Mouse (Mus musculus) intestine, postnatal 0 days (tissue): Measurements from ENCODE around the gene Lama4. TPM values are rescaled to one million over a fixed set of nuclear protein-coding genes. Genes with fewer than 3 reads are reported as not detected.

Source experiments
- ATAC-seq: fragments of 200-750 bp; cut with Nextera tagmentation; 2 replicates; pipeline ENCODE4 v1.8.0; 2017; ENCODE audit warnings: mild to moderate bottlenecking, moderate TSS enrichment, moderate library complexity
- H3K27ac ChIP-seq: fragments of 300-500 bp; sonication (generic); 2 replicates; pipeline ENCODE4 v1.5.1; 2014; ENCODE audit warnings: mild to moderate bottlenecking, low read depth, low read length, moderate library complexity
- H3K27me3 ChIP-seq: fragments of 300-500 bp; sonication (generic); replicated peaks from 2 replicates; pipeline ENCODE4 v1.6.1; 2014; ENCODE audit warnings: low read length, mixed read lengths; ENCODE audit not compliant: control insufficient read depth, insufficient read depth
- H3K36me3 ChIP-seq: fragments of 300-500 bp; sonication (generic); 2 replicates; pipeline ENCODE4 v1.6.1; 2014; ENCODE audit warnings: mild to moderate bottlenecking, moderate library complexity; ENCODE audit not compliant: control insufficient read depth, insufficient read depth
- H3K4me1 ChIP-seq: fragments of 300-500 bp; sonication (generic); replicated peaks from 2 replicates; pipeline ENCODE4 v1.6.1; 2014; ENCODE audit warnings: antibody characterized with exemption, low read length, mixed read lengths; ENCODE audit not compliant: control insufficient read depth, insufficient read depth
- H3K4me2 ChIP-seq: fragments of 300-500 bp; sonication (generic); replicated peaks from 2 replicates; pipeline ENCODE4 v1.6.1; 2014; ENCODE audit warnings: low read depth, mild to moderate bottlenecking, moderate library complexity
- H3K4me3 ChIP-seq: fragments of 300-500 bp; sonication (generic); 2 replicates; pipeline ENCODE4 v1.5.1; 2014; ENCODE audit warnings: low read depth, low read length
- H3K9ac ChIP-seq: fragments of 300-500 bp; sonication (generic); 2 replicates; pipeline ENCODE4 v1.6.1; 2014; ENCODE audit warnings: mild to moderate bottlenecking, low read depth, low read length
- H3K9me3 ChIP-seq: fragments of 300-500 bp; sonication (generic); 2 replicates; pipeline ENCODE4 v1.6.1; 2016; ENCODE audit warnings: mixed run types; ENCODE audit not compliant: control insufficient read depth
- CTCF ChIP-seq: sonication (generic); IDR thresholded peaks from 2 replicates; pipeline ENCODE4 v1.5.1; 2016; ENCODE audit warnings: low read depth, mild to moderate bottlenecking, control low read depth, antibody characterized with exemption, moderate library complexity
- WGBS: fragments of 180-500 bp; shearing (Covaris S2); extraction: QIAGEN DNeasy Blood & Tissue Kit; methylation state at CpG from one replicate; pipeline ENCODE4 v1.1.7; 2014; 5-methylcytosine and 5-hydroxymethylcytosine counted together
- polyA plus RNA-seq: library from polyadenylated mRNA; unstranded; fragments of >200 nt; fragmentation: Nextera tagmentation; extraction: Ambion mirVana; gene quantifications from 2 replicates; pipeline ENCODE4 v1.2.1, GENCODE M21; 2015

Lama4 gene
- polyA plus RNA-seq, 1 experiment from 2014 or later, result 28.3 TPM

GRCm38 (mm10) chr10:39104803-39105449, 139.6 kb downstream of the Lama4 start:
- no peak overlapping the region for H3K4me2 ChIP-seq
- no peak overlapping the region for H3K9ac ChIP-seq
- no peaks in the 10 kb centered on the region for H3K9me3 ChIP-seq
- H3K36me3 ChIP-seq, result peaks cover 9% of the 10 kb centered on the region
- no peak overlapping the region for H3K4me3 ChIP-seq
- no peak overlapping the region for H3K27ac ChIP-seq
- 84% methylated on average over 8 of the region's 8 CpGs for WGBS
- no peaks in the 10 kb centered on the region for H3K4me1 ChIP-seq
- no peak for TF ChIP-seq CTCF
- no peak for ATAC-seq
- no peaks in the 10 kb centered on the region for H3K27me3 ChIP-seq

- WGBS, result 74% methylated on average over 3 of the region's 3 CpGs
- no peaks in the 10 kb centered on the region for H3K27me3 ChIP-seq
- ATAC-seq, result no peak
- TF ChIP-seq CTCF, result no peak
- no peaks in the 10 kb centered on the region for H3K4me1 ChIP-seq
- H3K27ac ChIP-seq, result no peak overlapping the region
- peaks cover 9% of the 10 kb centered on the region for H3K36me3 ChIP-seq
- no peaks in the 10 kb centered on the region for H3K9me3 ChIP-seq
- H3K4me2 ChIP-seq, result no peak overlapping the region
- H3K4me3 ChIP-seq, result no peak overlapping the region
- no peak overlapping the region for H3K9ac ChIP-seq
Measured at GRCm38 (mm10) chr10:39106413-39106812, 141.1 kb downstream of the Lama4 start.

- no peak for ATAC-seq
- 53% methylated on average over 4 of the region's 4 CpGs for WGBS
- peaks cover 9% of the 10 kb centered on the region for H3K36me3 ChIP-seq
Measured at GRCm38 (mm10) chr10:39106935-39107334, 141.6 kb downstream of the Lama4 start.

GRCm38 (mm10) chr10:39108837-39109488, 143.6 kb downstream of the Lama4 start:
- H3K4me1 ChIP-seq, result no peaks in the 10 kb centered on the region
- no peak for TF ChIP-seq CTCF
- H3K27me3 ChIP-seq, result no peaks in the 10 kb centered on the region
- H3K4me3 ChIP-seq, result no peak overlapping the region
- no peak overlapping the region for H3K9ac ChIP-seq
- WGBS, result 62% methylated on average over 10 of the region's 10 CpGs
- H3K9me3 ChIP-seq, result no peaks in the 10 kb centered on the region
- H3K36me3 ChIP-seq, result peaks cover 3% of the 10 kb centered on the region
- no peak overlapping the region for H3K4me2 ChIP-seq
- ATAC-seq, result no peak
- no peak overlapping the region for H3K27ac ChIP-seq

More at GRCm38 (mm10) chr10:39106935-39107334, 141.6 kb downstream of the Lama4 start:
- no peaks in the 10 kb centered on the region for H3K9me3 ChIP-seq
- H3K9ac ChIP-seq, result no peak overlapping the region
- no peak for TF ChIP-seq CTCF
- no peaks in the 10 kb centered on the region for H3K27me3 ChIP-seq
- H3K4me2 ChIP-seq, result no peak overlapping the region
- H3K4me1 ChIP-seq, result no peaks in the 10 kb centered on the region
- H3K4me3 ChIP-seq, result no peak overlapping the region
- H3K27ac ChIP-seq, result no peak overlapping the region

- no peak overlapping the region for H3K4me2 ChIP-seq
- 62% methylated on average over 4 of the region's 4 CpGs for WGBS
- peaks cover 3% of the 10 kb centered on the region for H3K36me3 ChIP-seq
- no peaks in the 10 kb centered on the region for H3K27me3 ChIP-seq
- ATAC-seq, result no peak
- H3K4me3 ChIP-seq, result no peak overlapping the region
- no peaks in the 10 kb centered on the region for H3K9me3 ChIP-seq
- TF ChIP-seq CTCF, result no peak
- H3K27ac ChIP-seq, result no peak overlapping the region
- no peaks in the 10 kb centered on the region for H3K4me1 ChIP-seq
- H3K9ac ChIP-seq, result no peak overlapping the region
Measured at GRCm38 (mm10) chr10:39109489-39109874, 144.2 kb downstream of the Lama4 start.

GRCm38 (mm10) chr10:39121412-39121811, 156.1 kb downstream of the Lama4 start:
- Histone ChIP-seq H3K27me3 (no peaks in the 10 kb centered on the region), H3K4me2 (no peak overlapping the region), H3K4me3 (no peak overlapping the region), H3K27ac (no peak overlapping the region), H3K9ac (no peak overlapping the region), H3K9me3 (no peaks in the 10 kb centered on the region), H3K36me3 (no peaks in the 10 kb centered on the region), H3K4me1 (no peaks in the 10 kb centered on the region)
- WGBS, result 30% methylated on average over 4 of the region's 4 CpGs
- no peak for ATAC-seq
- peak; percentile 58 for TF ChIP-seq CTCF
